Mouse (Mus musculus) left cerebral cortex, adult 8-10 months (tissue): ENCODE results near the gene Tcf25. TPM values are rescaled to one million over a fixed set of nuclear protein-coding genes. Genes with fewer than 3 reads are reported as not detected.

Experiments used
- DNase-seq, 2 experiments: peaks; one replicate each; pipeline ENCODE4 v3.0.0; 2022; ENCODE audit warnings: low spot score in 2 of 2
- total RNA-seq, 4 experiments: library from RNA; stranded (reverse); gene quantifications; 2 replicates each; pipeline ENCODE4 v1.2.4; 2022

The Tcf25 gene
- total RNA-seq, 4 experiments from 2014 or later = 555 to 559 (median 558) TPM

GRCm38 (mm10) chr8:123349073-123349472 lies 24.5 kb upstream of the Tcf25 start:
- DNase-seq = no peak

- DNase-seq = no peak
Measured at GRCm38 (mm10) chr8:123352118-123352517, 21.4 kb upstream of the Tcf25 start.

DNA sequence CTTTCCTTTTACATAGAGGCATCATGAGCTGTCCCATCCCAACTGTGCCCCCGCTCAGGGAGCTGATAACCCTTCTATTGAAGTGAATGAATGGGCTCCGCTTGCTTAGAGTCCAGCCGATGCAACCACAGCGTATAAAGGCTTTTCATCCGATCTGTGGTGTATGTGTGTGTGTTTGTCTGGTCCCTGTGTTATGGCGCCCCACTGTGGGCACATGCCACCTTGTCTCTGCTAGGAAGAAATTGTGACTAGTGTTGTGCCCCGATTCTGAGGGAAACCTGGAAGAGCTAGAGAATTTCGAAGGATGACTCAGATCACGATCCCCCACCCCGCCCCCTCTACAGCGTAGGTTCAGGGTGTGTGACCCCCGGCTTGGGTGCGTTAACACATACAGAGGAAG lies 20.8 kb upstream of the Tcf25 start:
- no peak for DNase-seq

- DNase-seq = no peak
Measured at GRCm38 (mm10) chr8:123353216-123353615, 20.3 kb upstream of the Tcf25 start.

DNA sequence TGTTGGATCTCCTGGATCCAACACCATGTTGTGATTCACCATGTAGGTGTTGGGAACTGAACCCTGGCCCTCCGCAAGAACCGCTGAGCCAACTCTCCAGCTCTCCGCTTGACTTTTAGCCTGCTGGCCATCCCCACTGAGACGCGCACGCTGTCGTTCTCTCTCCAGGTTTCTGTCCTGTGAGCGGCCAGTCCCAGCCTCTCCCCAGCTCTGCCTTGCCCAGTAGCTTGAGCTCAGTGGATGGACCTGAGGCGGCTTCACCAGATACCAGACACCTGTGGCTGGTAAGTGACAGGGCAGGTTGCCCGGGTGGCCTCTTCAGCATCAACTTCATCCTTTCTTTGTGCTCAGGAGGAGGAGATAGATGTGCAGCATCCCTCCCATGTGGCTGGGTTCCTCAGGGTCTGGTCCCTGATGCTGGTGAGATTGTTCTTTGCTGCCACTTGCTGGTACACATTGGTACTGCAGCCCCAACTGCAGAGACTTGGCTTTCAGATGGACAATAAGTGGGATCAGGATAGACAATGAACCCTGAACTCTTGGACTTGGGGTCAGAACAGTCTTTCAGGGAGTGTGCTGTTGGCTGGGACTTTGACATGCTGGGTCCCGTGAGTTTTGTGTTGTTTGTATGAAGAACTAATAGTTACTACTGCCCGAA lies 12.3 kb upstream of the Tcf25 start:
- DNase-seq = peak; percentile 34 to 88

DNA sequence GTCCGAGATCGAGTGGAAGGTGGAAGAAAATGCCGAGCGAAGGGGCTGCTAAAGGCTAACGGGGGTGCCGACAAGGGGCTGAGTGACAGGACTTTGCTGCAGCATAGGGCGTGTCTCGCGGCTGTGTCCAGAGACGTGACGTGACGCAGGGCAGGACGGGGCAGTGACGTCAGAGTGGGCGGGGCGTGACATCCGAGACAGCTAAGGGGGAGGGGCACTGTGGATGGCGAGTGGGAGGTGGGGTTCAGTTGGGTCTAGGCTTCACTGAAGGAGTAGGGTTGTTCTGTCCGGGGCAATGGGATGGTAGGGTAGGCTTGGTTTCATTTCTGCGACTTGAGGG lies 656 bp downstream of the Tcf25 start:
- DNase-seq = peak; percentile 89 to 90

DNA sequence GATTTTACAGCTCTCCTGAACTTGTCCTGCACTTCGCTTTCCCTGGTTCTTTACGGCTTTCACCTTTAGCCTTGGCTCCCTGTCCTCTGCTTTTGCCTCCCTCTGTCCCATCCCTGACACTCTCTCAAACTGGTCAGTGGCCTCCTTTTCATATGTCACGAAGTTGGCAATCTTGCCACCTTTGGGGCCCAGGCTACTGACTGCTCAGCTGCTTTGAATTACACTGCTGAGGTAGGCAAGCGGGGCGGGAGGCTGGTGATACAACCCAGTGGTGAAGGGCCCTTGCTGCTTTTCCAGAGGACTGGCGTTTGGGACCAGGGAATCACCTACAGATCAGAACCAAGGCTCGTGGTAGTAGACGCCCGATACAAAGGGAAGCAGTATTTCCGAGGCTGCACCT lies 2.1 kb downstream of the Tcf25 start:
- DNase-seq = no peak

- DNase-seq = no peak
Measured at GRCm38 (mm10) chr8:123376106-123376505, 2.6 kb downstream of the Tcf25 start.

- no peak for DNase-seq
Measured at GRCm38 (mm10) chr8:123381711-123382110, 8.2 kb downstream of the Tcf25 start.

DNA sequence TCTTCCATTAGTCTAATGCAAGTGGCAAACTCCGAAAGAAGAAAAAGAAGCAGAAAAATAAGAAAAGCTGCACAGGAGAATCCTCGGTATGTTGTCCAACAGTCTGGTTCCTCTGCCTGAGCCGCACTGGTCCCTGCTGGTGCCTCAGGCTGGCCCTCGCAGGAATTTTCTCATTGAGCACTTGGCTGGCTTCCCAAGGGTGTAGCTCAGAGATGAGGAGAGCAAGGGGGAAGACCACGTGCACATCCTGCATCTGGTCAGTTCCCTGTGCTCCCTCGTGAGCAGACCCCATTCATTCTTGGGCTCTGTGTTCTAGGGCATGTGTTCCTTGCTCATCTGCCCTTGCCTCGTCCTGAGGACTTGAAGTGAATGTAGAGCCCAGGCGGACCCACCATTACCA lies 9.0 kb downstream of the Tcf25 start:
- no peak for DNase-seq

DNA sequence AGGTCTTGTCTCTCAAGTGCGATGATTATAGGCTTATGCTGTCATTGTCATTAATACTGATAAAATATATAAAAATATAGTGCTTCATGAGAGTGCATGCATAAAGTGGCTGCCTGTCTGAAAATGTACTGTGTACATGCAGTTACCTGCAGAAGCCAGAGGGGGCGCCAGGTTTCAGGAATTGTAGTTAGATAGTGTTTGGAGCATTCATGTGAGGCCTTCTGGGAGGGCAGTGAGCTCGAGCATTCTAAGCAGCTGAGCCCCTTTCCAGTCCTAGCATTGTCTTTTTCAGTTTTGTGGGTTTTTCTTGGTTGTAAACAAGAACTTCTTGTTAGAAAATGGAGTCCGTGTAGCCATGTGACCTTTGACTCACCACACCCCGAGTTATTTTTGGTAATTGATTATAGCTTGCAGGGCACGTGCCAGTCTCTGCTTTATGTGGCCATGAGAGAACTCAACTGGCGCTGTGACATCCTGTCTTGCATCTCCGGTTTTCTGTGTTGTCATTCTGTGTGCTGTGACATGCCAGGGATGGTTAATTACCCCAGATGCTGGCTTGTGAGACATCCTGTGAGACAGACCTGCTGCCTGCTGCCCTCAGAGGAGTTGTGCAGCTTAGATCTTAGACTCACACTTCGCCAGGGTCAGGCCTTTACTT lies 11.5 kb downstream of the Tcf25 start:
- no peak for DNase-seq

- DNase-seq = no peak
Measured at GRCm38 (mm10) chr8:123387041-123387440, 13.5 kb downstream of the Tcf25 start.

GRCm38 (mm10) chr8:123387801-123388200 lies 14.2 kb downstream of the Tcf25 start:
- no peak for DNase-seq

- no peak for DNase-seq
Measured at GRCm38 (mm10) chr8:123389026-123389425, 15.5 kb downstream of the Tcf25 start.

DNA sequence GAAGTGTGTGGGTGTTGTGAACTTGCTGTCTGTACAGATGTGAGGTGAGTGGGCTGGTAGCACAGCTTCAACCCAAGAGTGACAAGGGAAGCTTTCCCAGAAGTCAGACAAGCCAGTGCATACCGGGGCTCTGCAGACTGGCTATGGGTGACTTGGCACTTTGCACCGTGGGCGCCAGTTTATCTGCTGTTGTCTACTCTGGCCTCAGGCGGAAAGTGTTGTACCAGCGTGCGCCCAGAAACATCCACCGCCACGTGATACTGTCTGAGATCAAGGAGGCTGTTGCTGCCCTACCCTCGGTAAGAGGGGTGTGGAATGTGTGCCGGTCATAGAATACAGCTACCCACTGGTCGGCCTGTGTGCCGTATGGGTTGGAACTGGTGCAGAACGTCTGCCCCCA lies 24.8 kb downstream of the Tcf25 start:
- DNase-seq = no peak

- DNase-seq = no peak
Measured at GRCm38 (mm10) chr8:123401936-123402335, 28.4 kb downstream of the Tcf25 start.

DNA sequence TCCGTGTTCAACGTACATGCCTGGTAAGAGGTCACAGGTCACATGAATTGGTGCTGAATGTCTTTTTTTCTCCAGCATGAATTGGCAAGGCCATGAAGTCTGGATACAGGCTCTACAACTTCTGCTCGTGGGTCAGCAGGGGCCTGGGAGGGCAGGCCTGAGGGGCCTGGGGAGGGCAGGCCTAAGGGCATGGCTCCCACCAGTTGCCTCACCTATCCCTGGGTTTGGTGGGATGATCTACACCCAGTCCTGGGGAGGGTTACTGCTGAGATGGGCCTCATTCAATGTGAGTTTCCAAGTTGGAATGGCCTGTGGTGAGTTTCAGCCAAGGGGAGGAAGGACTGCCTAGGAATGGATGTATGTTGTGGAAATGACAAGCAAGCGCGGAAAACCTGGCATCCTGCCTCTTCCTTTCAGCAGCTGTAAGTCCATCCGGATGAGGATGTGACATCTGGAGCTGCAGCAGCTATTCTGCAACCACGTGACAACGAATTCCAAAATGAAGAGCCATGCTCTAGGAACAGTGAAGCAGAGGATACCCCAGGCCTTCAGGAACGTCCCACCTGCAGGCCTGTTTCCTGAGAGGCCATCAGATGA lies 29.3 kb downstream of the Tcf25 start:
- DNase-seq = no peak

DNA sequence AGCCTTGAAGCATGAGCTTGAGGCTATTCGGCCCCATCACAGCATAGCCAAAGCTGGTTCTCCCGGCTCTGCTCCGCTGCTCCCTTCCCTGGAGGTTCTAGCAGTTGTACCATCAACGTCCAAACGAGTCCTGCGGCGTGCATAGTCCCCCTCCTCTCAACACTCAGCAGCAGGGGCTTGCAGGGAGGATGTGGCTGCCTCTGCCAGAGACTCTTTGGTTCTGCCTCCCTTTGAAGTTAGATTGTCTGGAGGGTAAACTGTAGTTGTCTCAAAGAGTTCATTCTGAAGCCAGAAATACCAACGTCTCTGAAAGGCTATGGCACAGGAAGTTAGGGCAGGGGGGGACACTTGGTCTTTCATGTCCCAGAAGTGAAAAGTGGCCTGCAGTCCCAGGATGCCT lies 31.0 kb downstream of the Tcf25 start:
- no peak for DNase-seq

DNA sequence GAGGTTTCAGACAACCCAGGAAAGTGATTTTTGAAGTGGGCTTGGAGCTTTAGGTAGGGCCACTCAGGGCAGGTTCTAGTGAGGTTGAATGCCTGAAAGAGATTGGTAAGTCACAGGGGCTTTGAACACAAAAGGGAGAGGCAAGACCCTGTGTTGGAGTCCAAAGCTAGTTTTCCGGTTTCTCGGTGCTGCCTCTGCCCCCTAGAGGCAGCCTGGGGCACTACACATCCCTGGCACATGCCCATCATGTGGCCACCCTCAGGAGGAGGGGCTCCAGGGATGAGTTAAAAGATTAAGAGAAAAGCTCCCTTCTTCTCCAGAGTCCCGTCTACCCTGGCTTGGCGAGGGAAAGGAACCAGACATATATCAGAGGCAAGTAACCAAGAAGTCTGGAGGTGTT lies 33.2 kb downstream of the Tcf25 start, which contains the start of gene Mc1r:
Gene Mc1r, plus strand, starts transcription at position 322 of the 400 bp plus-strand sequence.
- DNase-seq = no peak

- no peak for DNase-seq
Measured at GRCm38 (mm10) chr8:123407612-123408011, 34.1 kb downstream of the Tcf25 start.

GRCm38 (mm10) chr8:123408586-123409544 lies 35.3 kb downstream of the Tcf25 start:
- no peak for DNase-seq
